26 mouse cellular contexts compared by ENCODE assay signal in the genomic region with DNA sequence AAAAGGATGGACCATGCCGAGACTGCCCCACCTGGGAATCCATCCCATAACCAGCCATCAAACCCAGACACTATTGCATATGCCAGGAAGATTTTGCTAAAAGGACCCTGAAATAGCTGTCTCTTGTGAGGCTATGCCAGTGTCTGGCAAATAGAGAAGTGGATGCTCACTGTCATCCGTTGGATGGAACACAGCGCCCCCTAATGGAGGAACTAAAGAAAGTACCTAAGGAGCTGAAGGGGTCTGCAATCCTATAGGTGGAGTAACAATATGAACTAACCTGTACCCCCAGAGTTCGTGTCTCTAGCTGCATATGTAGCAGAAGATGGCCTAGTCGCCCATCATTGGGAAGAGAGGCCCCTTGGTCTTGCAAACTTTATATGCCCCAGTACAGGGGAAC. TPM values are rescaled to one million over a fixed set of nuclear protein-coding genes. Genes with fewer than 3 reads are reported as not detected.
DNase-seq lines count a peak whose midpoint lies in the region; ATAC-seq and TF ChIP-seq lines count a peak whose summit lies in the region.
"Not testable (repeated sequence)": the region's sequence is repeated elsewhere in the genome, so short reads cannot be mapped to it uniquely, and the experiment has no call there.
"Had no signal": no experiment of that assay in that cellular context is flagged by ENCODE, and none has a peak within 500 bp of the region (broad histone marks: within the 10 kb centered on the region; RNA-seq: fewer than 3 reads in every experiment).

No protein-coding gene starts in this region.

- peak; percentile 73 for DNase-seq in CD4-positive, CD25-positive, alpha-beta regulatory T cell, adult 2 months (ENCODE audit: low read depth, low spot score)
- DNase-seq in MEL (ENCODE audit: low read depth, low spot score) (peak; percentile 76), ZHBTc4 (ENCODE audit: low read depth, low spot score) (peak; percentile 68)
- DNase-seq in spleen, postnatal 10 days (ENCODE audit: low spot score in 2 of 2), result peak; percentile 11 to 57
- DNase-seq in thymus, adult 2 months, result peak; percentile 29

- TF ChIP-seq POLR2A in MEL (IDR thresholded peaks at IDR 0.05; ENCODE audit: control insufficient read depth in 1 of 2, insufficient read depth in 1 of 2, low read depth in 1 of 2, low read length in 2 of 2, poor library complexity in 1 of 2); thymus, adult 2 months (IDR thresholded peaks at IDR 0.05; ENCODE audit: control insufficient read depth, extremely low read depth, insufficient read depth, low read length, poor library complexity): not testable (repeated sequence)

- 51% methylated on average over 5 of the region's 5 CpGs for WGBS in thymus, adult 2 months

- peak; percentile 69 for TF ChIP-seq RAD21 in MEL (IDR thresholded peaks at IDR 0.05; ENCODE audit: low read depth, low read length)

- H3K27me3 ChIP-seq in MEL (ENCODE audit: control insufficient read depth in 1 of 2, insufficient read depth in 2 of 2, low read length in 2 of 2); thymus, adult 2 months (ENCODE audit: control insufficient read depth, insufficient read depth, low read length): not testable (repeated sequence)

- not testable (repeated sequence) for H3K9ac ChIP-seq in MEL (ENCODE audit: control insufficient read depth, low read depth, low read length, poor library complexity, severe bottlenecking)

- H3K4me1 ChIP-seq in MEL (ENCODE audit: control insufficient read depth in 1 of 2, insufficient read depth in 2 of 2, low read length in 2 of 2); thymus, adult 2 months (replicated peaks; ENCODE audit: control insufficient read depth, insufficient read depth, low read length): not testable (repeated sequence)

- not testable (repeated sequence) for TF ChIP-seq EP300 in MEL (IDR thresholded peaks at IDR 0.05; ENCODE audit: low read depth in 1 of 2, low read length in 2 of 2)

- H3K9me3 ChIP-seq in MEL (replicated peaks; ENCODE audit: insufficient read depth, low read length), result not testable (repeated sequence)

- not testable (repeated sequence) for H3K36me3 ChIP-seq in MEL (ENCODE audit: control insufficient read depth in 1 of 2, insufficient read depth in 2 of 2, low read length in 2 of 2); thymus, adult 2 months (ENCODE audit: control insufficient read depth, insufficient read depth, low read length)

- ATAC-seq in granulocyte monocyte progenitor cell, adult 5-6 weeks (replicated peaks; ENCODE audit: poor library complexity, severe bottlenecking), result 0 out of 2 replicates have a peak, but pooled peaks have one; percentile 42
- peak; percentile 52; the same call in 1 of the 2 replicates for ATAC-seq in megakaryocyte, adult 5-6 weeks (ENCODE audit: poor library complexity, severe bottlenecking)

- H3K4me3 ChIP-seq in MEL (ENCODE audit: control insufficient read depth in 1 of 2, insufficient read depth in 1 of 2, low read depth in 2 of 2, low read length in 2 of 2); thymus, adult 2 months (ENCODE audit: control insufficient read depth, insufficient read depth, low read length): not testable (repeated sequence)

- H3K27ac ChIP-seq in MEL (ENCODE audit: control insufficient read depth, low read depth, low read length); thymus, adult 2 months (ENCODE audit: control insufficient read depth, insufficient read depth, low read length): not testable (repeated sequence)

- not testable (repeated sequence) for H3K79me2 ChIP-seq in MEL (ENCODE audit: control insufficient read depth, insufficient read depth, low read length, poor library complexity)

- peak; percentile 47 to 64 (median 58) for TF ChIP-seq CTCF in MEL (IDR thresholded peaks at IDR 0.05 in 2 of 3, conservative IDR thresholded peaks at IDR 0.05 in 1 of 3; ENCODE audit: control insufficient read depth in 1 of 3, insufficient read depth in 1 of 3, low read depth in 2 of 3, low read length in 3 of 3, poor library complexity in 1 of 3, severe bottlenecking in 1 of 3)
- not testable (repeated sequence) for TF ChIP-seq CTCF in thymus, adult 2 months (IDR thresholded peaks at IDR 0.05; ENCODE audit: borderline replicate concordance, control insufficient read depth, extremely low read depth, insufficient read depth, low read length, poor library complexity)

TF ChIP-seq in MEL, 35 proteins besides CTCF, POLR2A, EP300 and RAD21:
- TF ChIP-seq SMC3 (IDR thresholded peaks at IDR 0.05; ENCODE audit: low read depth, low read length) (peak; percentile 76), ZC3H11A (IDR thresholded peaks at IDR 0.05; ENCODE audit: low read depth, low read length) (peak; percentile 60)

RNA-seq across cellular contexts. Expression of gene Chil5, which starts 35.1 kb away (rescaled TPM):
- not detected in 2 replicates for total RNA-seq in MEL (2012; rRNA removed)
- polyA plus RNA-seq in MEL (2012; ENCODE audit: insufficient read depth in 1 of 2, insufficient read length in 2 of 2, low read depth in 1 of 2, low replicate concordance in 2 of 2, missing spikeins in 1 of 2), result not detected
- total RNA-seq in granulocyte monocyte progenitor cell, adult 5-6 weeks (2014; fragmentation: Nextera tagmentation), result not detected in 2 replicates
- total RNA-seq in granulocyte monocyte progenitor cell, adult 5-6 weeks (2017), result 1.6 TPM in 1 of 2 replicates, not detected in the other
- 10.8 and 13.7 TPM in 2 replicates for total RNA-seq in megakaryocyte, adult 5-6 weeks (2015)
- 7.0 and 7.6 TPM in 2 replicates for total RNA-seq in megakaryocyte, adult 5-6 weeks (2017)
- polyA plus RNA-seq in thymus, adult 2 months (2012; rRNA removed), result 0.12 and 0.27 TPM in 2 replicates
- total RNA-seq: adrenal gland, postnatal 10 days; gastrocnemius, postnatal 36 days; hindbrain, postnatal 0 days; layer of hippocampus, postnatal 14 days had no signal
- polyA plus RNA-seq: brain, embryonic 14.5 days; embryonic facial prominence, embryonic 15.5 days; forebrain, embryonic 16.5 days; heart, embryonic 10.5 days; hindbrain, embryonic 10.5 days; kidney, embryonic 16.5 days; limb, embryonic 11.5 days; liver, embryonic 11.5 days; lung, embryonic 14.5 days; midbrain, embryonic 11.5 days; neural tube, embryonic 12.5 days; stomach, embryonic 16.5 days had no signal

RNA-seq across cellular contexts. Expression of gene Chia1, which starts 45.3 kb away (rescaled TPM):
- not detected in 2 replicates for total RNA-seq in MEL (2012; rRNA removed)
- not detected for polyA plus RNA-seq in MEL (2012; ENCODE audit: insufficient read depth in 1 of 2, insufficient read length in 2 of 2, low read depth in 1 of 2, low replicate concordance in 2 of 2, missing spikeins in 1 of 2)
- not detected in 2 replicates for total RNA-seq in granulocyte monocyte progenitor cell, adult 5-6 weeks (2014; fragmentation: Nextera tagmentation)
- total RNA-seq in granulocyte monocyte progenitor cell, adult 5-6 weeks (2017), result 0.39 TPM in 1 of 2 replicates, not detected in the other
- total RNA-seq in megakaryocyte, adult 5-6 weeks (2015), result not detected in 2 replicates
- total RNA-seq in megakaryocyte, adult 5-6 weeks (2017), result not detected in 2 replicates
- 0.20 TPM in 2 replicates for polyA plus RNA-seq in thymus, adult 2 months (2012; rRNA removed)
- total RNA-seq: adrenal gland, postnatal 10 days; gastrocnemius, postnatal 36 days had no signal
- polyA plus RNA-seq: kidney, embryonic 16.5 days; limb, embryonic 11.5 days; liver, embryonic 11.5 days; midbrain, embryonic 11.5 days had no signal

RNA-seq across cellular contexts. Expression of gene Pifo, which starts 53.3 kb away (rescaled TPM):
- total RNA-seq in MEL (2012; rRNA removed), result not detected in 2 replicates
- polyA plus RNA-seq in MEL (2012; ENCODE audit: insufficient read depth in 1 of 2, insufficient read length in 2 of 2, low read depth in 1 of 2, low replicate concordance in 2 of 2, missing spikeins in 1 of 2), result not detected
- not detected in 2 replicates for total RNA-seq in granulocyte monocyte progenitor cell, adult 5-6 weeks (2014; fragmentation: Nextera tagmentation)
- total RNA-seq in granulocyte monocyte progenitor cell, adult 5-6 weeks (2017), result not detected in 2 replicates
- total RNA-seq in megakaryocyte, adult 5-6 weeks (2015), result not detected in 2 replicates
- not detected in 2 replicates for total RNA-seq in megakaryocyte, adult 5-6 weeks (2017)
- 0.19 and 0.29 TPM in 2 replicates for polyA plus RNA-seq in thymus, adult 2 months (2012; rRNA removed)
- total RNA-seq: adrenal gland, postnatal 10 days; gastrocnemius, postnatal 36 days had no signal
- polyA plus RNA-seq: activated CD4-positive, CD25-positive, alpha-beta regulatory T cell, adult 4 months; heart, postnatal 0 days; large intestine, adult 2 months; limb, embryonic 11.5 days; liver, embryonic 11.5 days; neural tube, embryonic 12.5 days; stomach, embryonic 16.5 days had no signal
